Mouse (Mus musculus): ENCODE data around the gene Prf1. TPM values are rescaled to one million over a fixed set of nuclear protein-coding genes. Genes with fewer than 3 reads are reported as not detected.

The Prf1 gene
- polyA plus RNA-seq, 1 experiment = not detected

GRCm38 (mm10) chr10:61351216-61351615 lies 53.6 kb downstream of the Prf1 start:
- Histone ChIP-seq H3K4me3 (ENCODE audit: insufficient read depth, poor library complexity, severe bottlenecking) (no peak overlapping the region), H3K79me2 (ENCODE audit: control insufficient read depth, insufficient read depth) (no peaks in the 10 kb centered on the region), H3ac (ENCODE audit: control insufficient read depth, insufficient read length, low read depth) (no peak overlapping the region), H3K79me3 (ENCODE audit: low read depth) (no peaks in the 10 kb centered on the region), H3K36me3 (ENCODE audit: control insufficient read depth, insufficient read depth) (peaks cover 28% of the 10 kb centered on the region), H3K27me3 (ENCODE audit: control insufficient read depth, insufficient read depth, insufficient read length) (no peaks in the 10 kb centered on the region)
- TF ChIP-seq CTCF (IDR thresholded peaks at IDR 0.05; ENCODE audit: control insufficient read depth, insufficient read depth, insufficient read length) = no peak
- no peak for TF ChIP-seq MYOD1 (IDR thresholded peaks at IDR 0.05; ENCODE audit: control insufficient read depth, insufficient read length, low read depth)
- TF ChIP-seq FOSL1 (IDR thresholded peaks at IDR 0.05; ENCODE audit: insufficient read depth, low read length, poor library complexity, severe bottlenecking) = no peak
- TF ChIP-seq MAX (IDR thresholded peaks at IDR 0.05) = no peak
- TF ChIP-seq CEBPB (IDR thresholded peaks at IDR 0.05; ENCODE audit: low read depth) = no peak
- TF ChIP-seq MYOG (IDR thresholded peaks at IDR 0.05; ENCODE audit: control insufficient read depth, extremely low read depth, insufficient read length) = no peak
- TF ChIP-seq USF1 (IDR thresholded peaks at IDR 0.05; ENCODE audit: low read depth) = no peak

Other genes starting within 250 kb of the Prf1 start
- 0.28 TPM for gene Pcbd1, start 208.5 kb upstream of the Prf1 start, polyA plus RNA-seq (2012; fragmentation: generic; extraction: Trizol)
- gene Sgpl1, start 150.1 kb upstream of the Prf1 start, polyA plus RNA-seq (2012; fragmentation: generic; extraction: Trizol) = 43.9 TPM
- not detected for gene Tbata, start 125.9 kb upstream of the Prf1 start, polyA plus RNA-seq (2012; fragmentation: generic; extraction: Trizol)
- 7.0 TPM for gene Adamts14, start 24.4 kb upstream of the Prf1 start, polyA plus RNA-seq (2012; fragmentation: generic; extraction: Trizol)
- 8.9 TPM for gene Pald1, start 85.7 kb downstream of the Prf1 start, polyA plus RNA-seq (2012; fragmentation: generic; extraction: Trizol)
- gene Nodal, start 120.1 kb downstream of the Prf1 start, polyA plus RNA-seq (2012; fragmentation: generic; extraction: Trizol) = not detected
- gene Eif4ebp2, start 154.8 kb downstream of the Prf1 start, polyA plus RNA-seq (2012; fragmentation: generic; extraction: Trizol) = 42.3 TPM
- gene Lrrc20, start 178.0 kb downstream of the Prf1 start, polyA plus RNA-seq (2012; fragmentation: generic; extraction: Trizol) = 11.8 TPM